Mouse (Mus musculus) gastrocnemius, adult 2 months (tissue): ENCODE results near the gene Itln1. TPM values are rescaled to one million over a fixed set of nuclear protein-coding genes. Genes with fewer than 3 reads are reported as not detected.

Experiments used
- DNase-seq: peaks from one replicate; pipeline ENCODE4 v3.0.0; 2022
- H3K27ac ChIP-seq: fragments of 200-600 bp; 2 replicates; pipeline ENCODE4 v1.8.1; 2022; ENCODE audit warnings: mild to moderate bottlenecking
- H3K4me3 ChIP-seq: fragments of 200-600 bp; 2 replicates; pipeline ENCODE4 v1.8.1; 2022; ENCODE audit warnings: mild to moderate bottlenecking, moderate library complexity
- CTCF ChIP-seq: fragments of 200-600 bp; IDR thresholded peaks from 2 replicates; pipeline ENCODE4 v1.8.1; 2022; ENCODE audit warnings: antibody characterized with exemption, mild to moderate bottlenecking, moderate library complexity
- intact Hi-C: fragments of 180-260 bp; cut with DNase I; formaldehyde crosslinking; loops from one replicate; pipeline ENCODE4 v1.15.1; 2025
- total RNA-seq, 2 experiments: library from RNA; stranded (reverse); gene quantifications; 2 replicates each; pipeline ENCODE4 v1.2.3; 2021

Gene Itln1
- total RNA-seq, 2 experiments from 2014 or later, result not detected

- peak overlapping the region; percentile 93 for H3K27ac ChIP-seq
- H3K4me3 ChIP-seq, result peak overlapping the region; percentile 92
- TF ChIP-seq CTCF, result no peak
- intact Hi-C loops, result loop anchor here (5.0 to 10.0 kb wide), 2 partner anchors 64 to 871 kb away; partner anchors contain the start of gene Pigm
- DNase-seq, result peak; percentile 63
Measured at GRCm38 (mm10) chr1:171503592-171504291, 31.4 kb downstream of the Itln1 start.

- H3K27ac ChIP-seq, result peak within 1 kb of the TSS; percentile 93
- peak; percentile 89 for TF ChIP-seq CTCF
- DNase-seq, result peak; percentile 94
- peak within 1 kb of the TSS; percentile 92 for H3K4me3 ChIP-seq
- intact Hi-C loops, result loop anchor here (5.0 to 10.0 kb wide), 2 partner anchors 64 to 872 kb away; partner anchors contain the start of gene Pigm
Measured at GRCm38 (mm10) chr1:171503250-171503591, 31.9 kb downstream of the Itln1 start, which contains the start of gene Alyref2. Alyref2 (plus strand) TSS chr1:171503478.

- Histone ChIP-seq H3K27ac (peak overlapping the region; percentile 93), H3K4me3 (peak overlapping the region; percentile 92)
- intact Hi-C loops, result loop anchor here (5.0 to 10.0 kb wide), 2 partner anchors 65 to 872 kb away; partner anchors contain the start of gene Pigm
- TF ChIP-seq CTCF, result peak; percentile 62
- DNase-seq, result peak; percentile 58
Measured at GRCm38 (mm10) chr1:171502388-171503249, 32.5 kb downstream of the Itln1 start.

GRCm38 (mm10) chr1:171501636-171502080 lies 33.4 kb downstream of the Itln1 start:
- Histone ChIP-seq H3K4me3 (peak overlapping the region; percentile 38), H3K27ac (peak overlapping the region; percentile 93)
- peak; percentile 25 for DNase-seq
- peak; percentile 70 for TF ChIP-seq CTCF
- intact Hi-C loops, result loop anchor here (5.0 to 10.0 kb wide), 2 partner anchors 66 to 873 kb away; partner anchors contain the start of gene Pigm

- Histone ChIP-seq H3K4me3 (no peak overlapping the region), H3K27ac (no peak overlapping the region)
- intact Hi-C loops, result loop anchor here (5.0 to 10.0 kb wide), 2 partner anchors 66 to 874 kb away; partner anchors contain the start of gene Pigm
- TF ChIP-seq CTCF, result no peak
- DNase-seq, result no peak
Measured at GRCm38 (mm10) chr1:171501016-171501610, 34.0 kb downstream of the Itln1 start.

GRCm38 (mm10) chr1:171499856-171500255 lies 35.2 kb downstream of the Itln1 start:
- Histone ChIP-seq H3K27ac (no peak overlapping the region), H3K4me3 (no peak overlapping the region)
- TF ChIP-seq CTCF, result no peak
- intact Hi-C loops, result loop anchor here (5.0 to 10.0 kb wide), 2 partner anchors 67 to 875 kb away; partner anchors contain the start of gene Pigm
- DNase-seq, result no peak

GRCm38 (mm10) chr1:171495371-171495770 lies 39.7 kb downstream of the Itln1 start:
- intact Hi-C loops, result no loop called here
- Histone ChIP-seq H3K4me3 (no peak overlapping the region), H3K27ac (no peak overlapping the region)
- no peak for DNase-seq
- TF ChIP-seq CTCF, result no peak

- H3K4me3 ChIP-seq, result no peak overlapping the region
- intact Hi-C loops, result no loop called here
Measured at GRCm38 (mm10) chr1:171494241-171494640, 40.9 kb downstream of the Itln1 start.

GRCm38 (mm10) chr1:171478968-171479367 lies 56.1 kb downstream of the Itln1 start:
- H3K27ac ChIP-seq, result no peak overlapping the region
- DNase-seq, result peak; percentile 57
- intact Hi-C loops, result loop anchor here (2.0 to 10.0 kb wide), 3 partner anchors 64 to 156 kb away; partner anchors contain the start of genes Klhdc9, Tstd1 and Usf1
- TF ChIP-seq CTCF, result peak; percentile 93
- no peak overlapping the region for H3K4me3 ChIP-seq

More at GRCm38 (mm10) chr1:171494241-171494640, 40.9 kb downstream of the Itln1 start:
- DNase-seq, result no peak
- TF ChIP-seq CTCF, result no peak
- H3K27ac ChIP-seq, result no peak overlapping the region

- intact Hi-C loops, result loop anchor here (2.0 to 10.0 kb wide), 3 partner anchors 63 to 155 kb away; partner anchors contain the start of genes Klhdc9, Tstd1 and Usf1
- TF ChIP-seq CTCF, result no peak
- peak overlapping the region; percentile 59 for H3K4me3 ChIP-seq
Measured at GRCm38 (mm10) chr1:171477758-171478545, 57.1 kb downstream of the Itln1 start.

GRCm38 (mm10) chr1:171477123-171477522 lies 58.0 kb downstream of the Itln1 start:
- intact Hi-C loops, result loop anchor here (5.0 to 10.0 kb wide), 2 partner anchors 62 to 115 kb away; partner anchors contain the start of genes Klhdc9, Tstd1 and Usf1
- H3K27ac ChIP-seq, result no peak overlapping the region
- TF ChIP-seq CTCF, result no peak
- no peak for DNase-seq
- no peak overlapping the region for H3K4me3 ChIP-seq

More at GRCm38 (mm10) chr1:171477758-171478545, 57.1 kb downstream of the Itln1 start:
- no peak overlapping the region for H3K27ac ChIP-seq
- DNase-seq, result no peak
